Mouse (Mus musculus): Measurements from ENCODE around the gene Gpcpd1. TPM values are rescaled to one million over a fixed set of nuclear protein-coding genes. Genes with fewer than 3 reads are reported as not detected.

Gpcpd1 gene
- polyA plus RNA-seq, 1 experiment from 2014 or later: 33.1 TPM

GRCm38 (mm10) chr2:132505828-132506227 is 81.7 kb downstream of the Gpcpd1 start:
- 88% methylated on average over 6 of the region's 6 CpGs for WGBS
- Histone ChIP-seq H3K36me3 (ENCODE audit: insufficient read depth) (no peaks in the 10 kb centered on the region), H3K9ac (no peak overlapping the region), H3K4me2 (no peak overlapping the region), H3K4me3 (ENCODE audit: low read depth, low read length) (no peak overlapping the region), H3K27me3 (ENCODE audit: insufficient read depth, low read length) (no peaks in the 10 kb centered on the region), H3K9me3 (ENCODE audit: low read depth, low read length) (no peaks in the 10 kb centered on the region), H3K4me1 (ENCODE audit: insufficient read depth) (no peaks in the 10 kb centered on the region), H3K27ac (ENCODE audit: low read depth) (no peak overlapping the region)
- DNase-seq (no peak), ATAC-seq (ENCODE audit: insufficient read depth) (no peak)
- TF ChIP-seq CTCF (IDR thresholded peaks at IDR 0.05; ENCODE audit: low read depth): no peak

- no peaks in the 10 kb centered on the region for H3K36me3 ChIP-seq (ENCODE audit: insufficient read depth)
- no peaks in the 10 kb centered on the region for H3K27me3 ChIP-seq (ENCODE audit: insufficient read depth, low read length)
- H3K9ac ChIP-seq: no peak overlapping the region
- H3K4me3 ChIP-seq (ENCODE audit: low read depth, low read length): no peak overlapping the region
- no peak for TF ChIP-seq CTCF (IDR thresholded peaks at IDR 0.05; ENCODE audit: low read depth)
- H3K4me1 ChIP-seq (ENCODE audit: insufficient read depth): no peaks in the 10 kb centered on the region
- DNase-seq (no peak), ATAC-seq (ENCODE audit: insufficient read depth) (no peak)
- WGBS: 84% methylated on average over 3 of the region's 3 CpGs
- no peaks in the 10 kb centered on the region for H3K9me3 ChIP-seq (ENCODE audit: low read depth, low read length)
- H3K4me2 ChIP-seq: no peak overlapping the region
- H3K27ac ChIP-seq (ENCODE audit: low read depth): no peak overlapping the region
Measured at GRCm38 (mm10) chr2:132498344-132498743, 89.2 kb downstream of the Gpcpd1 start.

- Histone ChIP-seq H3K9me3 (ENCODE audit: low read depth, low read length) (no peaks in the 10 kb centered on the region), H3K4me2 (no peak overlapping the region), H3K36me3 (ENCODE audit: insufficient read depth) (no peaks in the 10 kb centered on the region), H3K4me1 (ENCODE audit: insufficient read depth) (no peaks in the 10 kb centered on the region), H3K27me3 (ENCODE audit: insufficient read depth, low read length) (no peaks in the 10 kb centered on the region), H3K4me3 (ENCODE audit: low read depth, low read length) (no peak overlapping the region), H3K9ac (no peak overlapping the region), H3K27ac (ENCODE audit: low read depth) (no peak overlapping the region)
- peak; percentile 57 for TF ChIP-seq CTCF (IDR thresholded peaks at IDR 0.05; ENCODE audit: low read depth)
- 82% methylated on average over 7 of the region's 7 CpGs for WGBS
- no peak; the same call in 1 of the 2 replicates for ATAC-seq (ENCODE audit: insufficient read depth)
- peak; percentile 69 for DNase-seq
Measured at GRCm38 (mm10) chr2:132497412-132498135, 90.0 kb downstream of the Gpcpd1 start.

DNA sequence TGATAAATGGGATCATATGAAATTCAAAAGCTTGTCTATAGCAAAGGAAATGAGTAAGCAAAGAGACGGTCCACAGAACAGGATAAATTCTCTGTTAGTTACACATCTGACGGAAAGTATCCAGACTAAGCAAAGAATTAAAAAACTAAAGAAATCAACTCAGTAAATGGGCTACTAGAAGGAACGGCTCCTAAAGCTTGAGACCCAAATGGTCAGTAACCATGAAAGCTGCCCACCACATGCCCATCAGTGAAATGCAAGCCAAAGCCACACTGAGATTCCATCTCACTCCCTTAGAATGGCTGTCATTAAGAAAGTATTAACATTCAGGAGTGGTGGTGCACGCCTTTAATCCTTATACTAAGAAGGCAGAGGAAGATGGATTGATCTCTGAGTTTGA is 94.3 kb downstream of the Gpcpd1 start:
- DNase-seq (no peak), ATAC-seq (ENCODE audit: insufficient read depth) (no peak)
- H3K9ac ChIP-seq: no peak overlapping the region
- H3K36me3 ChIP-seq (ENCODE audit: insufficient read depth): no peaks in the 10 kb centered on the region
- no peak overlapping the region for H3K4me3 ChIP-seq (ENCODE audit: low read depth, low read length)
- H3K27ac ChIP-seq (ENCODE audit: low read depth): no peak overlapping the region
- WGBS: 73% methylated on average over 4 of the region's 4 CpGs
- no peak overlapping the region for H3K4me2 ChIP-seq
- H3K4me1 ChIP-seq (ENCODE audit: insufficient read depth): no peaks in the 10 kb centered on the region
- TF ChIP-seq CTCF (IDR thresholded peaks at IDR 0.05; ENCODE audit: low read depth): no peak
- no peaks in the 10 kb centered on the region for H3K27me3 ChIP-seq (ENCODE audit: insufficient read depth, low read length)
- no peaks in the 10 kb centered on the region for H3K9me3 ChIP-seq (ENCODE audit: low read depth, low read length)

DNA sequence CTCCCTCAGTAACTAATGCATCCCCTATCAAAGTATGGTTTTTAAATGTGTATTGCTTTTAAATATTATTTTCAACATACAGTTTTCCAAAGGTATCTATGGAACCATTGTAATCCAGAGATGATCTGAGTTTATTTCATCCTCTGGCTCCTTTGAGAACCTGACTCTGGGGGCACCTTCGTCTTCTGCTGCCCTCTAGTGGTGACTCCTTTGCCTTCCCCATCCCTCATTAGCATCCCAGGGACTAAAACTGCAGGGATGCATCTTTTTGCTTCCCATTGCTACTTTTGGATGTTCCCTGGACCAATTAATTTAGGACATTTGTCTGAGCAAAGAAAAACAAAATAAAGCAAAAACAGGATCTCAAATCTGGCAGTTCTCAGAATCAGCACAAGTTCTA is 102.1 kb downstream of the Gpcpd1 start:
- Histone ChIP-seq H3K36me3 (ENCODE audit: insufficient read depth) (no peaks in the 10 kb centered on the region), H3K27me3 (ENCODE audit: insufficient read depth, low read length) (no peaks in the 10 kb centered on the region), H3K4me2 (no peak overlapping the region), H3K4me1 (ENCODE audit: insufficient read depth) (no peaks in the 10 kb centered on the region), H3K4me3 (ENCODE audit: low read depth, low read length) (no peak overlapping the region), H3K27ac (ENCODE audit: low read depth) (no peak overlapping the region), H3K9ac (no peak overlapping the region), H3K9me3 (ENCODE audit: low read depth, low read length) (no peaks in the 10 kb centered on the region)
- ATAC-seq (ENCODE audit: insufficient read depth) (no peak), DNase-seq (peak; percentile 71)
- TF ChIP-seq CTCF (IDR thresholded peaks at IDR 0.05; ENCODE audit: low read depth): peak; percentile 85
- WGBS: 0% methylated on average over 1 of the region's 1 CpGs

DNA sequence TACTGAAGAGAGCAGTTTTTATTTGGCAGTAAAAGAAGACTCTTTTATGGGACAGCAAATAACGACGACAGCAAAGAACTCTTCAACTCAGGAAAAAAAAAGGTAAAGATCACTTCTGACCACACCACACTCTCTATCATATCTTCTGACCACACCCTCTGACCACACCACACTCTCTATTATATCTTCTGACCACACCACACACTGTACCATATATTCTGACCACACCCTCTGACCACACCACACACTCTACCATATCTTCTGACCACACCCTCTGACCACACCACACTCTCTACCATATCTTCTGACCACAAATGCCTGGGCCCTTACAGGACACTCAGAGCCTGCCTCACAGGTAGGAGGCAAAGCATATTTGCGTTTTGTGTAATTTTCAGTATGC is 106.0 kb downstream of the Gpcpd1 start:
- Histone ChIP-seq H3K9ac (no peak overlapping the region), H3K4me2 (no peak overlapping the region), H3K27ac (ENCODE audit: low read depth) (no peak overlapping the region), H3K36me3 (ENCODE audit: insufficient read depth) (no peaks in the 10 kb centered on the region), H3K4me3 (ENCODE audit: low read depth, low read length) (no peak overlapping the region), H3K9me3 (ENCODE audit: low read depth, low read length) (no peaks in the 10 kb centered on the region), H3K27me3 (ENCODE audit: insufficient read depth, low read length) (no peaks in the 10 kb centered on the region), H3K4me1 (ENCODE audit: insufficient read depth) (no peaks in the 10 kb centered on the region)
- ATAC-seq (ENCODE audit: insufficient read depth): no peak
- no peak for DNase-seq
- 73% methylated on average over 3 of the region's 3 CpGs for WGBS
- TF ChIP-seq CTCF (IDR thresholded peaks at IDR 0.05; ENCODE audit: low read depth): no peak

Other genes with a start within 250 kb of the Gpcpd1 start
- gene Prokr2, start 202.3 kb downstream of the Gpcpd1 start, polyA plus RNA-seq (2014; fragmentation: Nextera tagmentation; extraction: Ambion mirVana): 0.12 and 0.51 TPM in 2 replicates
- 12.0 and 12.7 TPM in 2 replicates for gene Shld1, start 99.2 kb upstream of the Gpcpd1 start, polyA plus RNA-seq (2014; fragmentation: Nextera tagmentation; extraction: Ambion mirVana)
- gene Chgb, start 193.5 kb upstream of the Gpcpd1 start, polyA plus RNA-seq (2014; fragmentation: Nextera tagmentation; extraction: Ambion mirVana): 0.14 and 0.28 TPM in 2 replicates
- 29.9 and 33.4 TPM in 2 replicates for gene Trmt6, start 228.3 kb upstream of the Gpcpd1 start, polyA plus RNA-seq (2014; fragmentation: Nextera tagmentation; extraction: Ambion mirVana)
- gene Mcm8, start 228.4 kb upstream of the Gpcpd1 start, polyA plus RNA-seq (2014; fragmentation: Nextera tagmentation; extraction: Ambion mirVana): 15.5 and 17.0 TPM in 2 replicates